Mouse (Mus musculus) T-helper 1 cell (primary cell): Measurements from ENCODE around the gene Ppp5c.

Experiments
- in situ Hi-C: fragments of 300-600 bp; cut with MboI, MseI; formaldehyde crosslinking; loops from one replicate; pipeline ENCODE4 v1.15.1; 2025; ENCODE audit warnings: high pct_unique_total_duplicates

The Ppp5c gene

DNA sequence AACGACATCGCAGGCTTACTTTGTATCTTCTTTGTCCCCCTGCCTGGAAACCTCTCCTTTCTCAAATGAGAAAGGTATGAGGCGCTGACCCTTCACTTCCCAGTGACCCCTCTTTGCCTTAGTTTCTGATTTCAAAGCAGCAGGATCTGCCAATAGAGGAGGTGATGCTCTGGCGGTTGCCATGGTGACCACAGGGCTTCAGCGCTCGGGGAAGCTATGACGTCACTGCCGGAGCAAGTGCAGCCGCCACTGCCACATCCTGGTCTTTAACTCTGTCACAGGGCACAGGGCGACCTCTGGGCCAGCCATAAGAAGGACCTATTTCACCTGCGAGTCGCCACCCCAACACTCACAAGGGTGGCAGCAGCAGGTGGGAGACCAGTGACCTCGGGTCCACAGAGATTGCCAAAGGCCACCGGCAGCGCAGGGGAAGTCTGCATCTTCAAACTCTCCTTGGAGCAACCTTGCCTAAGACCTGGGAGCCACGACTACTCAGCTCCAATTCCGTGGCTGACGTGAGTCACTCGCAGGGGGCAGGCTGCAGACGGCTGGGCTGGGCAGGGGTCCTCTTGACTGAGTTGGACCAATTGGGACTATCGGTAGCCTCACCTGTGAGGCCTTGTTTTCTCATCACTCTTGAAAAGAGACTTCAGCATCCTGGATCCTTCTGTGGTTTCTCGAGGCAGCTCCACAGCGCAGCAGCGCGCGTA is 44.7 kb downstream of the Ppp5c start, which contains the start of gene Gm42372:
TSS of gene Gm42372 (plus strand) at position 228 of the 710 bp plus-strand sequence.
- in situ Hi-C loops = no loop called here

GRCm38 (mm10) chr7:16980348-16980747 is 47.4 kb downstream of the Ppp5c start:
- in situ Hi-C loops = no loop called here

DNA sequence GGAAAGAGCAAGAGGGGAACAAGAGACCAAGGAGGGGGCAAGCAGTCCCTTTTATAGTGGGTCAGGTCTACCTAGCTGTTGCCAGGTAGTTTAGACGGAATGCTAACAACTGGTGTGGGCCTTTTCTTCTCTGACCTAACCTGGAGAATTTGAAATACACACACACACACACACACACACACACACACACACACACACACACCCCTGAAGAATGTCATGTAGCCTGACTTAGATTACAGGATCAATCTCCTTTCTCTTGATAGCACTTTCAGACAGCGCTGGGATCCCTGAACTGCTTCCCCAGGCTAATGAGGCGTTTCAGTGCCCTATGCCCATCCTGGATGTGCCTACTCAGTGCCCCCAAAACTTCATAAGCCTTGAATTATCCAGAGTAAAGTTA is 49.1 kb downstream of the Ppp5c start:
- in situ Hi-C loops = no loop called here

- in situ Hi-C loops = no loop called here
Measured at GRCm38 (mm10) chr7:16978173-16978572, 49.6 kb downstream of the Ppp5c start.

- in situ Hi-C loops = no loop called here
Measured at GRCm38 (mm10) chr7:16976298-16976697, 51.4 kb downstream of the Ppp5c start.

GRCm38 (mm10) chr7:16974018-16974417 is 53.7 kb downstream of the Ppp5c start:
- in situ Hi-C loops = no loop called here

DNA sequence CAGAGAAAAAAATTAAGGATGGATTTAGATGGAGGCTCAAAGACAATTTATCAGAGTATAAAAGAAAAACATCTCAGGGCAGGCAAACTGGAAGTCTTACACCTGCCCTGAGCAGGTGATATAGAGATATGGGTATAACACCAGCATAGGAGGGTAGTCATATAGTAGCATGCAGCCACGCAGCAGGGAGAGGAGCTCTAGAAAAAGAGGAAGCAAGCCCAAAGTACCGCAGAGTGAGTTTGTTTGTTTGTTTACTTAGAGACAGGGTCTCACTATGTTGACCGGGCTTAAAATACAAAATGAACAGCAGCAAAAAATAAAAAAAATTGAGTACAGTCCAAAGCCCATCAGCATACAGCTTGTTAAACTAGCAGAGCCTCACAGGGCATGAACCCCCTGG is 56.6 kb downstream of the Ppp5c start:
- in situ Hi-C loops = no loop called here

- in situ Hi-C loops = no loop called here
Measured at GRCm38 (mm10) chr7:16968414-16968813, 59.3 kb downstream of the Ppp5c start.

- in situ Hi-C loops = no loop called here
Measured at GRCm38 (mm10) chr7:16961678-16962077, 66.0 kb downstream of the Ppp5c start.

- in situ Hi-C loops = no loop called here
Measured at GRCm38 (mm10) chr7:16959539-16960187, 68.1 kb downstream of the Ppp5c start, which contains the start of gene Pnmal1. TSS of gene Pnmal1 (plus strand) at chr7:16959679.

DNA sequence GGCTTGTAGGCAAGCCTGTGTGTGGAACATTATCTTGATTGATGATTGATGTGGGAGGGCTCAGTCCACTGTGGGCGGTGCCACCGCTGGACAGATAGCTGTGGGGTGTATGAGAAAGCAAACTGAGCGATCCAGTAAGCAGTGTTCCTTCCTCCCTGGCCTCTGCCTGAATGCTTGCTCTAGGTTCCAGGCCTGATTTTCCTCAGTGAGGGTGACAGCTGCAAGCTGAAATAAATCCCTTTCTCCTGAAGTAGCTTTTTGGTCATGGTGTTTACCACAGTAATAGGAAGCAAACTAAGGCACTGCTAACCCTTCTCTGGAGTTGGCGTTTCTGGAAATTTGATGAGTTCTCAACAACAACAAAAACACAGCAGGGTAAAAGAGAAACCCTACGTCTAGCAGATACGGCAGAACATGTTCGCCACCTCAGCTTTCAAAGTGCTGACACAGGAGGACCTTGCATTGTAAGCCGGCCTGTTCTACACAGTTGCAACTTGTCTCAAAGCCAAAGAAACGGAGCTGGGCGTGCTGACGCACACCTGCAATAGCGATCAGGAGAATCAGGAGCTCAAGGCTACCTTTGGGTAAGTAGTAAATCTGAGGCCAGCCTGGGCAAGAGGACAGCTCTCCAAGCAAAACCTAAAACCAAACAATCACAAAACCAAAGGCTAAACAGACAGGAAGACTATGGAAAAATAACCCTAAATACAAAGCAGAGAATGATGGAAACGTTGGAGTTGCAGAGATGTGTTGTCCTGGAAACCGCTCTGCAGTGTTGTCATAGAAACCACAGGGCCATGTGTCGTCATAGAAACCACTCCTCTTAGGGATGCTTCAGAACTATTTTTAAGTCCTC is 71.1 kb downstream of the Ppp5c start:
- in situ Hi-C loops = no loop called here

DNA sequence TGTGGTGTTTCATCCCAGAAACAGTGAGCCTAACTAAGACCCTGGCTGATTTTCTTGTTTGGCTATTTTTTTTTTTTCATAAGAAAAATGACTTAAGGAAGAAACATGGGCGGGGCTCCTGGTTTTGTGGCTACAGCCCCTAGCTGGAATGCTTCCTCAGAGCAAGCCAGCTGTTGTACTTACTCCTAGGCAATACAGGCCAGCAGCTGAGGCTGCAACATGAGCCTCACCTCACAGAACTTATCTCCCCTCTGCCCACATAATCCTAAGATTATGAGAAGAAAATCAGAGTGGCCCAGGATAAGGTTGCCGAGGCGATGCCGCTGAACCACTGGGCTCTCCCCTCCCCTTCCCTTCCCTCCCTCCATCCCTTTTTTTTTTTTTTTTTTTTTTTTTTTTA is 72.0 kb downstream of the Ppp5c start:
- in situ Hi-C loops = no loop called here
